Mouse (Mus musculus): Measurements from ENCODE around the gene Ybx2. TPM values are rescaled to one million over a fixed set of nuclear protein-coding genes. Genes with fewer than 3 reads are reported as not detected.

Gene Ybx2
- polyA plus RNA-seq (2012; rRNA removed): 20.0 and 49.6 TPM in 2 replicates

- whole genome bisulfite sequencing: 2% methylated on average over 62 of the region's 62 CpGs
- no peak for TF ChIP-seq POLR2A (IDR thresholded peaks at IDR 0.05; ENCODE audit: control insufficient read depth, extremely low read depth, insufficient read depth, low read length, poor library complexity)
- TF ChIP-seq CTCF (IDR thresholded peaks at IDR 0.05; ENCODE audit: borderline replicate concordance, control insufficient read depth, extremely low read depth, insufficient read depth, low read length, poor library complexity): no peak
- no peaks in the 10 kb centered on the region for H3K36me3 ChIP-seq (ENCODE audit: control insufficient read depth, insufficient read depth, low read length)
- peaks cover 39% of the 10 kb centered on the region for H3K4me1 ChIP-seq (replicated peaks; ENCODE audit: control insufficient read depth, insufficient read depth, low read length)
- H3K4me3 ChIP-seq (ENCODE audit: control insufficient read depth, insufficient read depth, low read length): peak within 1 kb of the TSS; percentile 50
- no peak within 1 kb of the TSS for H3K27ac ChIP-seq (ENCODE audit: control insufficient read depth, insufficient read depth, low read length)
- H3K27me3 ChIP-seq (ENCODE audit: control insufficient read depth, insufficient read depth, low read length): no peaks in the 10 kb centered on the region
- peak; percentile 92 for DNase-seq
These were observed at the start of gene Ybx2 for GRCm38 (mm10) chr11:69935137-69935879. Gene Ybx2, plus strand, starts transcription at chr11:69935796.

- no peak for TF ChIP-seq POLR2A (IDR thresholded peaks at IDR 0.05; ENCODE audit: control insufficient read depth, extremely low read depth, insufficient read depth, low read length, poor library complexity)
- no peak for TF ChIP-seq CTCF (IDR thresholded peaks at IDR 0.05; ENCODE audit: borderline replicate concordance, control insufficient read depth, extremely low read depth, insufficient read depth, low read length, poor library complexity)
- H3K27me3 ChIP-seq (ENCODE audit: control insufficient read depth, insufficient read depth, low read length): no peaks in the 10 kb centered on the region
- no peak overlapping the region for H3K27ac ChIP-seq (ENCODE audit: control insufficient read depth, insufficient read depth, low read length)
- H3K4me1 ChIP-seq (replicated peaks; ENCODE audit: control insufficient read depth, insufficient read depth, low read length): peaks cover 10% of the 10 kb centered on the region
- WGBS: 91% methylated on average over 8 of the region's 8 CpGs
- peaks cover 78% of the 10 kb centered on the region for H3K36me3 ChIP-seq (ENCODE audit: control insufficient read depth, insufficient read depth, low read length)
- H3K4me3 ChIP-seq (ENCODE audit: control insufficient read depth, insufficient read depth, low read length): no peak overlapping the region
- no peak for DNase-seq
These were observed 48.5 kb upstream of the Ybx2 start for GRCm38 (mm10) chr11:69886907-69887635.

- Histone ChIP-seq H3K4me3 (ENCODE audit: control insufficient read depth, insufficient read depth, low read length) (no peak overlapping the region), H3K27ac (ENCODE audit: control insufficient read depth, insufficient read depth, low read length) (0 out of 2 replicates have a peak overlapping the region, but pooled peaks have one; percentile 12), H3K36me3 (ENCODE audit: control insufficient read depth, insufficient read depth, low read length) (peaks cover 45% of the 10 kb centered on the region), H3K4me1 (replicated peaks; ENCODE audit: control insufficient read depth, insufficient read depth, low read length) (peaks cover 24% of the 10 kb centered on the region), H3K27me3 (ENCODE audit: control insufficient read depth, insufficient read depth, low read length) (no peaks in the 10 kb centered on the region)
- WGBS: 95% methylated on average over 4 of the region's 4 CpGs
- no peak for TF ChIP-seq POLR2A (IDR thresholded peaks at IDR 0.05; ENCODE audit: control insufficient read depth, extremely low read depth, insufficient read depth, low read length, poor library complexity)
- no peak for TF ChIP-seq CTCF (IDR thresholded peaks at IDR 0.05; ENCODE audit: borderline replicate concordance, control insufficient read depth, extremely low read depth, insufficient read depth, low read length, poor library complexity)
- no peak for DNase-seq
These were observed 44.1 kb upstream of the Ybx2 start for GRCm38 (mm10) chr11:69891482-69891881.

- peaks cover 13% of the 10 kb centered on the region for H3K36me3 ChIP-seq (ENCODE audit: control insufficient read depth, insufficient read depth, low read length)
- H3K4me3 ChIP-seq (ENCODE audit: control insufficient read depth, insufficient read depth, low read length): peak overlapping the region; percentile 69
- TF ChIP-seq CTCF (IDR thresholded peaks at IDR 0.05; ENCODE audit: borderline replicate concordance, control insufficient read depth, extremely low read depth, insufficient read depth, low read length, poor library complexity): no peak
- 0 out of 2 replicates have a peak, but pooled peaks have one; percentile 9 for TF ChIP-seq POLR2A (IDR thresholded peaks at IDR 0.05; ENCODE audit: control insufficient read depth, extremely low read depth, insufficient read depth, low read length, poor library complexity)
- DNase-seq: peak; percentile 91
- peak overlapping the region; percentile 100 for H3K27ac ChIP-seq (ENCODE audit: control insufficient read depth, insufficient read depth, low read length)
- 3% methylated on average over 5 of the region's 5 CpGs for WGBS
- H3K27me3 ChIP-seq (ENCODE audit: control insufficient read depth, insufficient read depth, low read length): no peaks in the 10 kb centered on the region
- H3K4me1 ChIP-seq (replicated peaks; ENCODE audit: control insufficient read depth, insufficient read depth, low read length): peaks cover 35% of the 10 kb centered on the region
These were observed 40.9 kb upstream of the Ybx2 start for GRCm38 (mm10) chr11:69894671-69895070.

GRCm38 (mm10) chr11:69895291-69895690, 40.3 kb upstream of the Ybx2 start, which contains the start of gene Acap1:
Gene Acap1, minus strand, starts transcription at chr11:69895539.
- peak; percentile 75 for DNase-seq
- peak; percentile 69 for TF ChIP-seq POLR2A (IDR thresholded peaks at IDR 0.05; ENCODE audit: control insufficient read depth, extremely low read depth, insufficient read depth, low read length, poor library complexity)
- no peak for TF ChIP-seq CTCF (IDR thresholded peaks at IDR 0.05; ENCODE audit: borderline replicate concordance, control insufficient read depth, extremely low read depth, insufficient read depth, low read length, poor library complexity)
- Histone ChIP-seq H3K4me3 (ENCODE audit: control insufficient read depth, insufficient read depth, low read length) (peak within 1 kb of the TSS; percentile 69), H3K4me1 (replicated peaks; ENCODE audit: control insufficient read depth, insufficient read depth, low read length) (peaks cover 38% of the 10 kb centered on the region), H3K36me3 (ENCODE audit: control insufficient read depth, insufficient read depth, low read length) (peaks cover 7% of the 10 kb centered on the region), H3K27ac (ENCODE audit: control insufficient read depth, insufficient read depth, low read length) (peak within 1 kb of the TSS; percentile 100), H3K27me3 (ENCODE audit: control insufficient read depth, insufficient read depth, low read length) (no peaks in the 10 kb centered on the region)
- 1% methylated on average over 4 of the region's 4 CpGs for WGBS

- H3K36me3 ChIP-seq (ENCODE audit: control insufficient read depth, insufficient read depth, low read length): peaks cover 8% of the 10 kb centered on the region; the same call in 1 of the 2 replicates
- 27% methylated on average over 4 of the region's 4 CpGs for WGBS
- peaks cover 24% of the 10 kb centered on the region for H3K4me1 ChIP-seq (replicated peaks; ENCODE audit: control insufficient read depth, insufficient read depth, low read length)
- H3K4me3 ChIP-seq (ENCODE audit: control insufficient read depth, insufficient read depth, low read length): peak overlapping the region; percentile 23
- TF ChIP-seq CTCF (IDR thresholded peaks at IDR 0.05; ENCODE audit: borderline replicate concordance, control insufficient read depth, extremely low read depth, insufficient read depth, low read length, poor library complexity) (no peak), POLR2A (IDR thresholded peaks at IDR 0.05; ENCODE audit: control insufficient read depth, extremely low read depth, insufficient read depth, low read length, poor library complexity) (no peak)
- no peaks in the 10 kb centered on the region for H3K27me3 ChIP-seq (ENCODE audit: control insufficient read depth, insufficient read depth, low read length)
- H3K27ac ChIP-seq (ENCODE audit: control insufficient read depth, insufficient read depth, low read length): peak overlapping the region; percentile 74
- no peak for DNase-seq
These were observed 35.7 kb upstream of the Ybx2 start for GRCm38 (mm10) chr11:69899870-69900269.

Measured in thymus, adult 2 months (tissue).